Mouse (Mus musculus): Measurements from ENCODE around the gene Alox5.

- TF ChIP-seq CTCF (IDR thresholded peaks at IDR 0.05; ENCODE audit: borderline replicate concordance, insufficient read depth, low read length) (no peak), POLR2A (IDR thresholded peaks at IDR 0.05; ENCODE audit: low read depth, low read length) (no peak)
Measured at GRCm38 (mm10) chr6:116378892-116379291, 82.1 kb downstream of the Alox5 start.
